Mouse (Mus musculus) brain, adult 10 weeks (tissue): ENCODE measurements around the gene Olfr1040. TPM values are rescaled to one million over a fixed set of nuclear protein-coding genes. Genes with fewer than 3 reads are reported as not detected.

Experiments used
- polyA plus RNA-seq: library from polyadenylated mRNA; stranded (reverse); fragments of 350-450 nt; fragmentation: Illumina TruSeq; extraction: RNeasy Lipid Tissue Mini Kit (QIAGEN cat#74804); gene quantifications from one replicate; pipeline ENCODE4 v1.2.3, GENCODE M21; 2015; ENCODE audit warnings: low read depth, low replicate concordance

Olfr1040 gene
- polyA plus RNA-seq = not detected

GRCm38 (mm10) chr2:86146632-86147031 is at the start of gene Olfr1040:
TSS of gene Olfr1040 (minus strand) at chr2:86146732.

GRCm38 (mm10) chr2:86185583-86185982 is 39.1 kb upstream of the Olfr1040 start, which contains the start of gene Olfr52:
TSS of gene Olfr52 (minus strand) at chr2:86185683.

DNA sequence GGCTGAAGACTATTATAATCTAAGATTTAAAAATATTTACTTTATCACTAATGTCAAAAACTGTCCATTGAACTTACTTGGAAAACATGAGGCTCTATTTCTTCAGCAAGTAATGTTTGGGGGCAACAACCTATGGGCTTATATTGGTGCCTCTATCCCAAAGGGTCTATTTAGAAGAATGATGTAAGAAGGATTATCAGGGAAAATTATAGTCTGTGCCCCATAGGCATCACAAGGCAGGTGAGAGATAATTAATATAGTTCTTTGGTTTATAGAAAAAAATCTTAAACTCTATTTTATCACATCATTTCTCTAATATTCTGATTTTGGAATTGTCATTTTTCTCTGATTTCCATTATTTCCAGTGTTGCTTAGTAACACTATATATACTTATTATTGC is 31.2 kb upstream of the Olfr1040 start, which contains the start of gene Olfr1044:
Gene Olfr1044, minus strand, starts transcription at position 101 of the 400 bp plus-strand sequence.

GRCm38 (mm10) chr2:86167422-86167821 is 20.9 kb upstream of the Olfr1040 start, which contains the start of gene Olfr1043:
TSS of gene Olfr1043 (minus strand) at chr2:86167522.

GRCm38 (mm10) chr2:86161738-86162137 is 15.2 kb upstream of the Olfr1040 start, which contains the start of gene Olfr1042:
TSS of gene Olfr1042 (minus strand) at chr2:86161838.

GRCm38 (mm10) chr2:86135828-86136227 is 10.7 kb downstream of the Olfr1040 start, which contains the start of gene Olfr1039:
TSS of gene Olfr1039 (minus strand) at chr2:86135928.

Other genes starting within 250 kb of the Olfr1040 start
- not detected for gene Olfr1024, start 241.7 kb downstream of the Olfr1040 start, polyA plus RNA-seq
- gene Olfr1025-ps1, start 231.5 kb downstream of the Olfr1040 start, polyA plus RNA-seq = not detected
- gene Olfr1026, start 225.2 kb downstream of the Olfr1040 start, polyA plus RNA-seq = not detected
- gene Olfr1028, start 196.3 kb downstream of the Olfr1040 start, polyA plus RNA-seq = not detected
- not detected for gene Olfr1029, start 172.8 kb downstream of the Olfr1040 start, polyA plus RNA-seq
- not detected for gene Olfr1030, start 167.5 kb downstream of the Olfr1040 start, polyA plus RNA-seq
- not detected for gene Olfr1031, start 156.4 kb downstream of the Olfr1040 start, polyA plus RNA-seq
- not detected for gene Olfr1032, start 141.2 kb downstream of the Olfr1040 start, polyA plus RNA-seq
- gene Olfr1033, start 126.1 kb downstream of the Olfr1040 start, polyA plus RNA-seq = 0.13 TPM
- gene Olfr1034, start 100.9 kb downstream of the Olfr1040 start, polyA plus RNA-seq = not detected
- gene Olfr1036, start 72.7 kb downstream of the Olfr1040 start, polyA plus RNA-seq = not detected
- not detected for gene Olfr1037, start 59.3 kb downstream of the Olfr1040 start, polyA plus RNA-seq
- gene Olfr1039, start 10.8 kb downstream of the Olfr1040 start, polyA plus RNA-seq = not detected
- gene Olfr1042, start 15.1 kb upstream of the Olfr1040 start, polyA plus RNA-seq = not detected
- not detected for gene Olfr1043, start 20.8 kb upstream of the Olfr1040 start, polyA plus RNA-seq
- gene Olfr1044, start 31.1 kb upstream of the Olfr1040 start, polyA plus RNA-seq = not detected
- gene Olfr52, start 39.0 kb upstream of the Olfr1040 start, polyA plus RNA-seq = not detected
- not detected for gene Olfr1045, start 56.3 kb upstream of the Olfr1040 start, polyA plus RNA-seq
- not detected for gene Olfr1046, start 72.6 kb upstream of the Olfr1040 start, polyA plus RNA-seq
- gene Olfr1047, start 84.7 kb upstream of the Olfr1040 start, polyA plus RNA-seq = not detected
- not detected for gene Olfr1048, start 93.6 kb upstream of the Olfr1040 start, polyA plus RNA-seq
- gene Olfr1049, start 111.6 kb upstream of the Olfr1040 start, polyA plus RNA-seq = not detected
- gene Olfr1051, start 132.4 kb upstream of the Olfr1040 start, polyA plus RNA-seq = not detected
- gene Olfr1052, start 145.7 kb upstream of the Olfr1040 start, polyA plus RNA-seq = not detected
- not detected for gene Olfr1053, start 168.6 kb upstream of the Olfr1040 start, polyA plus RNA-seq
- not detected for gene Olfr1054, start 188.7 kb upstream of the Olfr1040 start, polyA plus RNA-seq
- gene Olfr1055, start 203.6 kb upstream of the Olfr1040 start, polyA plus RNA-seq = not detected
- gene Olfr1056, start 215.7 kb upstream of the Olfr1040 start, polyA plus RNA-seq = not detected
- gene Olfr1057, start 231.7 kb upstream of the Olfr1040 start, polyA plus RNA-seq = not detected
- gene Olfr1058, start 241.8 kb upstream of the Olfr1040 start, polyA plus RNA-seq = not detected